Mouse (Mus musculus) liver, adult (tissue): ENCODE data around the gene Trnt1.

Experiments used
- GATA4 ChIP-seq: IDR thresholded peaks from 2 replicates; pipeline ENCODE4 v1.6.1; 2014; ENCODE audit warnings: mild to moderate bottlenecking, low read length; ENCODE audit not compliant: insufficient replicate concordance

The Trnt1 gene

GRCm38 (mm10) chr6:106768640-106769289 is at the start of gene Trnt1:
TSS of gene Trnt1 (plus strand) at chr6:106769120.
- TF ChIP-seq GATA4 = no peak

- TF ChIP-seq GATA4 = no peak
These were observed 43.3 kb upstream of the Trnt1 start for GRCm38 (mm10) chr6:106725642-106726041.

- TF ChIP-seq GATA4 = no peak
These were observed 42.8 kb upstream of the Trnt1 start for GRCm38 (mm10) chr6:106726078-106726477.

GRCm38 (mm10) chr6:106727703-106728102 is 41.2 kb upstream of the Trnt1 start:
- TF ChIP-seq GATA4 = no peak

GRCm38 (mm10) chr6:106729682-106730314 is 39.1 kb upstream of the Trnt1 start:
- no peak for TF ChIP-seq GATA4

- no peak for TF ChIP-seq GATA4
These were observed 36.4 kb upstream of the Trnt1 start for GRCm38 (mm10) chr6:106732563-106732962.

- TF ChIP-seq GATA4 = no peak
These were observed 30.7 kb upstream of the Trnt1 start for GRCm38 (mm10) chr6:106738229-106738628.

GRCm38 (mm10) chr6:106740244-106740825 is 28.6 kb upstream of the Trnt1 start:
- TF ChIP-seq GATA4 = no peak

GRCm38 (mm10) chr6:106743556-106744233 is 25.2 kb upstream of the Trnt1 start:
- no peak for TF ChIP-seq GATA4

- no peak for TF ChIP-seq GATA4
These were observed 23.1 kb upstream of the Trnt1 start for GRCm38 (mm10) chr6:106745673-106746394.

- no peak for TF ChIP-seq GATA4
These were observed 21.7 kb upstream of the Trnt1 start for GRCm38 (mm10) chr6:106747251-106747650.

- no peak for TF ChIP-seq GATA4
These were observed 21.1 kb upstream of the Trnt1 start for GRCm38 (mm10) chr6:106747804-106748203.

GRCm38 (mm10) chr6:106748887-106749388 is 20.0 kb upstream of the Trnt1 start, which contains the start of gene Il5ra:
TSS of gene Il5ra (minus strand) at chr6:106749037.
- no peak for TF ChIP-seq GATA4

GRCm38 (mm10) chr6:106750291-106750690 is 18.6 kb upstream of the Trnt1 start:
- no peak for TF ChIP-seq GATA4

- no peak for TF ChIP-seq GATA4
These were observed 10.6 kb upstream of the Trnt1 start for GRCm38 (mm10) chr6:106758299-106758698.

- no peak for TF ChIP-seq GATA4
These were observed 8.3 kb upstream of the Trnt1 start for GRCm38 (mm10) chr6:106760473-106761218.
